Mouse (Mus musculus) neural tube, embryonic 12.5 days (tissue): ENCODE data around the gene Vmn2r56. TPM values are rescaled to one million over a fixed set of nuclear protein-coding genes. Genes with fewer than 3 reads are reported as not detected.
"Not testable (repeated sequence)": the region's sequence is repeated elsewhere in the genome, so short reads cannot be mapped to it uniquely, and the experiment has no call there.

ENCODE experiments used
- ATAC-seq: fragments of 200-750 bp; cut with Nextera tagmentation; 2 replicates; pipeline ENCODE4 v1.8.0; 2017; ENCODE audit warnings: low read depth, mild to moderate bottlenecking, moderate TSS enrichment, moderate library complexity; ENCODE audit not compliant: low FRiP score
- H3K27ac ChIP-seq: fragments of 300-500 bp; sonication (generic); 2 replicates; pipeline ENCODE4 v1.5.1; 2016
- H3K27me3 ChIP-seq: fragments of 300-500 bp; sonication (generic); replicated peaks from 2 replicates; pipeline ENCODE4 v1.6.1; 2016; ENCODE audit warnings: mild to moderate bottlenecking
- H3K36me3 ChIP-seq: fragments of 300-500 bp; sonication (generic); 2 replicates; pipeline ENCODE4 v1.6.1; 2016; ENCODE audit warnings: mild to moderate bottlenecking
- H3K4me1 ChIP-seq: fragments of 300-500 bp; sonication (generic); 2 replicates; pipeline ENCODE4 v1.6.1; 2016
- H3K4me2 ChIP-seq: fragments of 300-500 bp; sonication (generic); replicated peaks from 2 replicates; pipeline ENCODE4 v1.6.1; 2016; ENCODE audit warnings: mild to moderate bottlenecking
- H3K4me3 ChIP-seq: fragments of 300-500 bp; sonication (generic); 2 replicates; pipeline ENCODE4 v1.5.1; 2016
- H3K9ac ChIP-seq: fragments of 300-500 bp; sonication (generic); 2 replicates; pipeline ENCODE4 v1.6.1; 2016; ENCODE audit warnings: mild to moderate bottlenecking
- H3K9me3 ChIP-seq: fragments of 300-500 bp; sonication (generic); 2 replicates; pipeline ENCODE4 v1.6.1; 2016; ENCODE audit warnings: mild to moderate bottlenecking
- WGBS: fragments of 180-500 bp; shearing (Covaris S2); methylation state at CpG from one replicate; pipeline ENCODE4 v1.1.7; 2016; 5-methylcytosine and 5-hydroxymethylcytosine counted together
- polyA plus RNA-seq: library from polyadenylated mRNA; unstranded; fragments of >200 nt; fragmentation: Nextera tagmentation; extraction: Ambion mirVana; gene quantifications from 2 replicates; pipeline ENCODE4 v1.2.1, GENCODE M21; 2016

Gene Vmn2r56
- not detected in 2 replicates for polyA plus RNA-seq

DNA sequence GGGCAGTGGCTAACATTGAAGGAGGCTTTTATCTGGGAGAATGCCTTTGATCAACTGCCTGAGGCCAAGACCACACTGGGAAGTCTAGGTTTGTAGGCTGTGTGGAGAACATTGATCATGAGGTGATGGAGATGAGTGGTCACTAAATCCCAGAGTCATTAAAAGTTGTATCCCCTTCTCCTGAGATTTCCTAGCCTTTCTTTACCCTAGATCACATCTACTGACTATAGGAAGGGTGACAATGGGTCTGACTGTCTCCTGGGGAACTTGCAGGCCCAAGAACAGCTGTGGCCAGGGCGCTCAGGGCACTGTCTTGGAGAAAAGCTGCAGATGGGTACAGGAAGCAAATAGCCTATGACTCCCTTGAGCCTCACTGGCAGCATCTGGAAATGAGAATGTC is at the start of gene Vmn2r56:
TSS of gene Vmn2r56 (minus strand) at position 101 of the 400 bp plus-strand sequence.
- no peak within 1 kb of the TSS for H3K9ac ChIP-seq
- no peak for ATAC-seq
- H3K9me3 ChIP-seq = peaks cover 22% of the 10 kb centered on the region
- no peak within 1 kb of the TSS for H3K4me2 ChIP-seq
- H3K36me3 ChIP-seq = no peaks in the 10 kb centered on the region
- no peaks in the 10 kb centered on the region for H3K27me3 ChIP-seq
- no peak within 1 kb of the TSS for H3K4me3 ChIP-seq
- no peaks in the 10 kb centered on the region for H3K4me1 ChIP-seq
- H3K27ac ChIP-seq = no peak within 1 kb of the TSS
- 63% methylated on average over 1 of the region's 1 CpGs for WGBS

DNA sequence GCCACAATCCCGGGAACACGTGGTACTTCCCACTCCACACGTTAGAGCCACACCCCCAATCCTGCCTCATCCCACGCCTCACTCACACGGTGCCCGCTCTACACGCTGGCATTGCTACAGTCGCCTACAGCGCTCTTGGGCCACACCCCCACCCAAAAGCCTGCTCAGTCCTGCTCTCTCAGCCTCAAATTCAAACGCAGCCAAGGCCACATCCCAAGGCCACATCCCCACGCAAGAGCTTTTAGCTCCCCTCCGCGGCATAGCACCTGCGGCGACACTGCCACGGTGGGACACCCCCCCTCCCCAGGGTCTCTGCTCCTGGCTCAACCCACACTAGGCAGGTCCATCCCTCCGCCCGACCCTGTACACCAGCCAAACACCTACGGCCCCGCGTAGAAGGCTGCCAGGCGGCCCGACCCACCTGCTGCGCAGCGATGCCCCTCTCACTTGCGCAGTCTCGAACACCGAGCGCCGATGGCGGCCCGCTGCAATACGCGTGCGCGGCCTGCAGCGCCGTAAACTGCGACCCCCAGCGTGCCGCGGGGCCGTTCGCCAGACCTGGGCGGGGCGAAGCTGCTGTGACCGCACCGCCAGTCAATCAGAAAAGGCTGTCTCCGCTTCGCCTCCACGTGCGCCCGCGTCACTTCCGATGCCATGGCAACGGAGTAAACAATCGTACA is 45.5 kb upstream of the Vmn2r56 start:
- peak; percentile 95 for ATAC-seq
- under 1% methylated on average over 57 of the region's 57 CpGs for WGBS
- no peak overlapping the region for H3K27ac ChIP-seq

DNA sequence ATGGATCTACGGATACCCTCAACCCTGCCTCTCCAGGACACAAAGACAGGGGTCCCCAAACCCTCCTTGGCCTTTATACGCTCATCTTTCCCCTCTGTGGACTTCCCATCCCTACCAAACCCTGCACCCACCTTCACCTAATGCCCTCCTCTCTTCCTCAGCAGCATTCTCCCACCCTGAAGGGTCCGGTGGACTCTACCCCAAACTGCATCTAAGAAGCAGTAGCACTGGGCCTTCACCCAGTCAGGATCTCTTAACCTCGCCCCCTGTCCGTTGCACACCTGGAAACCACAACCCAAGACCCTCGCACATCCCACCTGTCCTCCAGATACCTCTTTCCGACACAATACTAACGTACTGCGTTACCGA is 45.0 kb upstream of the Vmn2r56 start:
- H3K9me3 ChIP-seq = no peaks in the 10 kb centered on the region
- H3K4me1 ChIP-seq = peaks cover 11% of the 10 kb centered on the region; the same call in 1 of the 2 replicates
- no peak overlapping the region for H3K27ac ChIP-seq
- no peaks in the 10 kb centered on the region for H3K27me3 ChIP-seq
- no peak for ATAC-seq
- H3K4me3 ChIP-seq = peak overlapping the region; percentile 66
- H3K4me2 ChIP-seq = peak overlapping the region; percentile 94
- peaks cover 7% of the 10 kb centered on the region for H3K36me3 ChIP-seq
- peak overlapping the region; percentile 71 for H3K9ac ChIP-seq
- WGBS = 26% methylated on average over 10 of the region's 10 CpGs

More for the DNA sequence above, 45.5 kb upstream of the Vmn2r56 start:
- Histone ChIP-seq H3K9ac (peak overlapping the region; percentile 71), H3K4me2 (peak overlapping the region; percentile 94), H3K9me3 (no peaks in the 10 kb centered on the region), H3K27me3 (no peaks in the 10 kb centered on the region), H3K36me3 (peaks cover 1% of the 10 kb centered on the region), H3K4me1 (peaks cover 11% of the 10 kb centered on the region; the same call in 1 of the 2 replicates), H3K4me3 (peak overlapping the region; percentile 66)

DNA sequence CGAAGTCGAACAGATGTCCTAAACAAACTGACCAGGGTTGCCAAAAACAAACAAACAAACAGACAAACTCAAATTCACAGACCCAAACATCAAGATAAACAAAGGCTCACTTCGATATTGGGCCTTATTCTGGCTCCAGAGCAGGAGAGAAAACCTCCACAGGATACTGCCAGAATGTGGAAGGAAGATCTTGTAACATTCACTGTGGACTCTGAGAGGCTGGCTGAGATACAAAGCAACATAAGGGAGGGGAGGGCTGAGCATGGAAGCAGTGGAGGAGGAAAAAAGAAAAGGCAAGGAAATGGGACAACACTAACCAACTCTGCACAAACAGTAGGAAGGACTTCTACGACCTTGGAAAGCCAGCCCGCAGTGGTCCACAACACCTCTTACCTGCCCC is 44.3 kb upstream of the Vmn2r56 start:
- H3K36me3 ChIP-seq = peaks cover 13% of the 10 kb centered on the region
- no peak overlapping the region for H3K9ac ChIP-seq
- WGBS = 93% methylated on average over 5 of the region's 5 CpGs
- H3K4me2 ChIP-seq = peak overlapping the region; percentile 94
- H3K4me3 ChIP-seq = no peak overlapping the region
- H3K27me3 ChIP-seq = no peaks in the 10 kb centered on the region
- no peak for ATAC-seq
- no peaks in the 10 kb centered on the region for H3K9me3 ChIP-seq
- peaks cover 11% of the 10 kb centered on the region; the same call in 1 of the 2 replicates for H3K4me1 ChIP-seq
- no peak overlapping the region for H3K27ac ChIP-seq

DNA sequence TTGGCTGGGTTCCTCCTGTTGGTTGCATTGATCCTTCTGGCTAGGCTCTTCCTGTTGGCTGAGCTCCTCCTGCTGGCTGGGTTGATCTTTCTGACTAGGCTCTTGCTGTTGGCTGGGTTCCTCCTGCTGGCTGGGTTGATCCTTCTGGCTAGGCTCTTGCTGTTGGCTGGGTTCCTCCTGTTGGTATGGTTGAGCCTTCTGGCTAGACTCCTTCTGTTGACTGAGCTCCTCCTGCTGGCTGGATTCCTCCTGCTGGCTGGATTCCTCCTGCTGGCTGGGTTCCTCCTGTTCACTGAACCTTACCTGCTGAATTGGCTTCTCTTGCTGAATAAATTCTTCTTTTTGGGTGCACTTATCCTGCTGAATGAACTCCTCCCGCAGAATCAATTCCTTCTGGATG is 39.8 kb upstream of the Vmn2r56 start:
- no peak overlapping the region for H3K27ac ChIP-seq
- no peaks in the 10 kb centered on the region for H3K9me3 ChIP-seq
- H3K4me3 ChIP-seq = no peak overlapping the region
- 89% methylated on average over 1 of the region's 1 CpGs for WGBS
- no peak overlapping the region for H3K9ac ChIP-seq
- H3K4me1 ChIP-seq = peaks cover 2% of the 10 kb centered on the region; the same call in 1 of the 2 replicates
- H3K27me3 ChIP-seq = no peaks in the 10 kb centered on the region
- H3K36me3 ChIP-seq = peaks cover 48% of the 10 kb centered on the region
- ATAC-seq = no peak
- no peak overlapping the region for H3K4me2 ChIP-seq

DNA sequence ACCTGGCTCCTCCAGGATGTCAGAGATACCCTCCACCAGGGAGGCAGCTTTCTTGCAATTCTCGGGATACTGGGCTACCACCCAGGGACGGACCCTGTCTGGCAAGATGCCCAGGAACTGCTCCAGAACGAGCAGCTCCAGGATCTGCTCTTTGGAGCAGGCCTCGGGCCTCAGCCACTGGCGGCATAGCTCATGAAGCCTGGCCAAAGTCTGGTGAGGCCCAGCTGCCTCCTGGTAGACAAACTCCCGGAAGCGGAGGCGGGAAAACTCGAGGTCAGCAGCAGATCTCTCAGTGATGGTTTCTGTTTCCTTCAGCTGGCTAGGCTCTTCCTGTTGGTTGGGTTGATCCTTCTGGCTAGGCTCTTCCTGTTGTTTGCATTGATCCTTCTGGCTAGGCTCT is 39.3 kb upstream of the Vmn2r56 start:
- Histone ChIP-seq H3K36me3 (peaks cover 53% of the 10 kb centered on the region), H3K9ac (no peak overlapping the region), H3K4me3 (no peak overlapping the region), H3K4me1 (no peaks in the 10 kb centered on the region), H3K9me3 (no peaks in the 10 kb centered on the region), H3K27ac (no peak overlapping the region), H3K4me2 (no peak overlapping the region), H3K27me3 (no peaks in the 10 kb centered on the region)
- no peak for ATAC-seq
- 89% methylated on average over 9 of the region's 9 CpGs for WGBS

DNA sequence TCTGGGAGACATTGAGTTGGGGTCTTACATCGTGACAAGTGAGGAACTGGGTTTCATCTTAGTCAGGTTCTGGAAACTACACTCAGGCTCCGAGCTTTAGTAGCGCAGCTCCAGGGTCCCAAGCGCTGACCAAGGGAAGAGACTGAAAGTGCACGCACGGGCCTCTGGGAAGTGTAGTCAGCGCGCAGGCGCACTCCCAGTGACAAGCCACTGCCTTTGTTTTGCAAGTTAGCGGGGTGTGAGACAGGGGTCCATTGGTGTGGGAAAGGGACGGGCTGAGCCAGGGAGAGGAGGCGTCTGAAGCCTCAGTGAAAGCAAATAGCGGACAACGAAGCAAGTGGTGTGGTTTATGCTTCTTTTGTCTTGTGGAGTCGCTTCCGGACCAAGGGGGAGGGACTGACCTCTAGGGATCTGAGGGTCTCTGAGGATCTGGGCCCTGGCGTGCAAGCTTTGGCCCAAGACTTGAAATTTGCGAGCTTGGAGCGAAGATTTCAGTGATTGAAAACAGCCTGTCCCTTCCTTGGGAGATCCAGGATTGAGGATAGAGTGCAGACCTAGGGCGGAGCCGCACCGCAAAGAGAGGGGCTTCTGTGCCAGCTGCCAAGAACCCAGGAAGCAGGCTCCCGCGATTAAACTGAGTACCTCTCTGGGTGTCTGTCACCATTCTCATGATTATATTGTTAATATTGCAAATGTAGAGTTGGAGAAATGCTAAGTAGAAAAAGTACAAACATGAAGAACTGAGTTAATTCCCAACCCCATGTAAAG is 14.8 kb upstream of the Vmn2r56 start:
- Histone ChIP-seq H3K27me3 (no peaks in the 10 kb centered on the region), H3K4me3 (no peak overlapping the region), H3K36me3 (no peaks in the 10 kb centered on the region), H3K9ac (no peak overlapping the region), H3K4me2 (no peak overlapping the region; the same call in 1 of the 2 replicates), H3K27ac (no peak overlapping the region), H3K9me3 (0 out of 2 replicates have a peak, but pooled peaks cover 7% of the 10 kb centered on the region), H3K4me1 (no peaks in the 10 kb centered on the region)
- WGBS = 74% methylated on average over 24 of the region's 24 CpGs
- ATAC-seq = no peak

DNA sequence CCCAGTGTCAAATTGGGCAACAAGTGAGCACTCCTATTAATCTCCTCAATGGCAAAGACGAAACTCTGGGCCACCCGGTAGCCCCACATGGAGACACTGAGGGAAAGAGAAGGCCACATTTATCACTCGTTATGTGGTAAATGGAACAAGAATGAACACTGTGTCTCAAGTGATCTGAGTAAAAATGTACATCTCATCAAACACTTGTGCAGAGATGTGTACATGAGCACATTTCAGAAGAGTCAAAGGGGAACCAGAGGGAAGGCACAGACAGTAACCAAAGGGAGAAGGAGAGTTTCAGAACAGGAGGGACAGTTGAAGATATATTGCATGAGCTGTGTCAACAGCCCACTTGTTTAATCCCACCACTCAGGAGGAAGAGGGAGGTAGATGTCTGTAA is 49.9 kb downstream of the Vmn2r56 start, which contains the start of gene Vmn2r55:
TSS of gene Vmn2r55 (minus strand) at position 101 of the 400 bp plus-strand sequence.
- not testable (repeated sequence) for ATAC-seq

DNA sequence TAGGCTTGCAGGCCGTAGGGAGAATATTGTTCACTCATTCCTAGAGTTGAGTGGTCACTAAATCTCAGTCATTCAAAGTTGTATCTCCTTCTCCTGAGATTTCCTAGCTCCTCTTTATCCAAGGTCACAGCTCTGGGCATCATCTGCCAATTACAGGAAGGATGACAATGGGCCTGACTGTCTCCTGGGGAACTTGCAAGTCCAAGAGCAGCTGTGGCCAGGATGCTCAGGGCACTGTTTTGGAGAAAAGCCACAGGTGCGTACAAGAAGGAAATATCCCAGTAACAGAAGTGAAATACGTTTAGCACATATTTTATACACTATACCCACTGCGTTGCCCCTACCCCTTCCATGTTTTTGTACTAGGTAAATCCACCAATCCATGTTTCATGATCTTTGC is 94.6 kb downstream of the Vmn2r56 start, which contains the start of gene Vmn2r54:
TSS of gene Vmn2r54 (minus strand) at position 101 of the 400 bp plus-strand sequence.
- H3K36me3 ChIP-seq, H3K4me1 ChIP-seq, H3K27ac ChIP-seq, H3K27me3 ChIP-seq, H3K4me3 ChIP-seq, H3K9ac ChIP-seq, H3K4me2 ChIP-seq, H3K9me3 ChIP-seq, ATAC-seq: not testable (repeated sequence)
- 81% methylated on average over 3 of the region's 4 CpGs for WGBS

More for the DNA sequence above, 49.9 kb downstream of the Vmn2r56 start, which contains the start of gene Vmn2r55:
- not testable (repeated sequence) for H3K4me1 ChIP-seq, H3K9me3 ChIP-seq, H3K9ac ChIP-seq, H3K4me3 ChIP-seq, H3K4me2 ChIP-seq, H3K27me3 ChIP-seq, H3K27ac ChIP-seq, H3K36me3 ChIP-seq
- 83% methylated on average over 3 of the region's 3 CpGs for WGBS

Other genes starting within 250 kb of the Vmn2r56 start
- gene 2900092C05Rik, start 222.5 kb downstream of the Vmn2r56 start, polyA plus RNA-seq = not detected in 2 replicates
- gene Vmn2r53, start 126.2 kb downstream of the Vmn2r56 start, polyA plus RNA-seq = 0.08 TPM in 1 of 2 replicates, not detected in the other
- not detected in 2 replicates for gene Vmn2r54, start 94.7 kb downstream of the Vmn2r56 start, polyA plus RNA-seq
- not detected in 2 replicates for gene Vmn2r55, start 50.0 kb downstream of the Vmn2r56 start, polyA plus RNA-seq
- 11.5 and 13.6 TPM in 2 replicates for gene Zscan18, start 68.6 kb upstream of the Vmn2r56 start, polyA plus RNA-seq
- 25.5 and 26.4 TPM in 2 replicates for gene Zfp329, start 83.9 kb upstream of the Vmn2r56 start, polyA plus RNA-seq
- 27.4 and 32.4 TPM in 2 replicates for gene Zfp110, start 99.8 kb upstream of the Vmn2r56 start, polyA plus RNA-seq
- 6.1 and 6.7 TPM in 2 replicates for gene Zfp128, start 146.2 kb upstream of the Vmn2r56 start, polyA plus RNA-seq
- gene Zscan22, start 162.8 kb upstream of the Vmn2r56 start, polyA plus RNA-seq = 12.0 and 12.5 TPM in 2 replicates
- 583 and 619 TPM in 2 replicates for gene Rps5, start 187.3 kb upstream of the Vmn2r56 start, polyA plus RNA-seq
- gene Rnf225, start 192.4 kb upstream of the Vmn2r56 start, polyA plus RNA-seq = 0.37 and 0.62 TPM in 2 replicates
- gene Zfp324, start 230.8 kb upstream of the Vmn2r56 start, polyA plus RNA-seq = 11.6 and 12.1 TPM in 2 replicates
- 12.8 and 13.5 TPM in 2 replicates for gene Zfp446, start 242.8 kb upstream of the Vmn2r56 start, polyA plus RNA-seq